Mouse (Mus musculus) kidney, adult 9 months (tissue): ENCODE data around the gene Ing4.
"Not testable (repeated sequence)": the region's sequence is repeated elsewhere in the genome, so short reads cannot be mapped to it uniquely, and the experiment has no call there.

ENCODE experiments used
- DNase-seq: peaks from one replicate; pipeline ENCODE4 v3.0.0; 2022

Ing4 gene

GRCm38 (mm10) chr6:125042081-125042480, 2.5 kb downstream of the Ing4 start:
- DNase-seq = no peak

- DNase-seq = peak; percentile 84
Measured at GRCm38 (mm10) chr6:125046691-125047090, 7.1 kb downstream of the Ing4 start.

- no peak for DNase-seq
Measured at GRCm38 (mm10) chr6:125049678-125050077, 10.1 kb downstream of the Ing4 start, which contains the start of gene Acrbp. Gene Acrbp, plus strand, starts transcription at chr6:125049689.

GRCm38 (mm10) chr6:125051237-125051636, 11.7 kb downstream of the Ing4 start:
- DNase-seq = no peak

GRCm38 (mm10) chr6:125061493-125061892, 21.9 kb downstream of the Ing4 start:
- DNase-seq = no peak

- no peak for DNase-seq
Measured at GRCm38 (mm10) chr6:125062511-125062910, 23.0 kb downstream of the Ing4 start.

- DNase-seq = peak; percentile 33
Measured at GRCm38 (mm10) chr6:125063906-125064305, 24.3 kb downstream of the Ing4 start.

- DNase-seq = not testable (repeated sequence)
Measured at GRCm38 (mm10) chr6:125065223-125065622, 25.7 kb downstream of the Ing4 start.

GRCm38 (mm10) chr6:125067571-125067995, 28.0 kb downstream of the Ing4 start, which contains the start of gene Lpar5:
Gene Lpar5, plus strand, starts transcription at chr6:125067920.
- no peak for DNase-seq

- DNase-seq = no peak
Measured at GRCm38 (mm10) chr6:125071170-125071895, 31.8 kb downstream of the Ing4 start.

- DNase-seq = no peak
Measured at GRCm38 (mm10) chr6:125071896-125072279, 32.3 kb downstream of the Ing4 start.

GRCm38 (mm10) chr6:125073825-125074224, 34.3 kb downstream of the Ing4 start:
- no peak for DNase-seq

GRCm38 (mm10) chr6:125081394-125081793, 41.8 kb downstream of the Ing4 start:
- no peak for DNase-seq

- peak; percentile 94 for DNase-seq
Measured at GRCm38 (mm10) chr6:125081797-125082560, 42.4 kb downstream of the Ing4 start.

GRCm38 (mm10) chr6:125082801-125083386, 43.3 kb downstream of the Ing4 start:
- no peak for DNase-seq

GRCm38 (mm10) chr6:125084424-125084823, 44.9 kb downstream of the Ing4 start:
- DNase-seq = peak; percentile 84

GRCm38 (mm10) chr6:125087937-125088336, 48.4 kb downstream of the Ing4 start:
- DNase-seq = no peak

GRCm38 (mm10) chr6:125088561-125089321, 49.2 kb downstream of the Ing4 start:
- peak; percentile 95 for DNase-seq

- peak; percentile 87 for DNase-seq
Measured at GRCm38 (mm10) chr6:125089521-125090321, 50.2 kb downstream of the Ing4 start.

GRCm38 (mm10) chr6:125090341-125091085, 51.0 kb downstream of the Ing4 start:
- DNase-seq = no peak

GRCm38 (mm10) chr6:125092372-125092771, 52.8 kb downstream of the Ing4 start:
- no peak for DNase-seq
